Mouse (Mus musculus) heart, adult 2 months (tissue): ENCODE data around the gene Arf4. TPM values are rescaled to one million over a fixed set of nuclear protein-coding genes. Genes with fewer than 3 reads are reported as not detected.

ENCODE experiments used
- DNase-seq, 2 experiments: peaks; one replicate each; pipeline ENCODE4 v3.0.0; 2021
- H3K27ac ChIP-seq: fragments of 200-600 bp; 2 replicates; pipeline ENCODE4 v1.8.1; 2022
- H3K27me3 ChIP-seq: fragments of 200-500 bp; 2 replicates; pipeline ENCODE4 v1.6.1; 2012; ENCODE audit warnings: mild to moderate bottlenecking, low read length, inconsistent platforms, mixed read lengths; ENCODE audit not compliant: control insufficient read depth, insufficient read depth
- H3K36me3 ChIP-seq: fragments of 200-500 bp; 2 replicates; pipeline ENCODE4 v1.6.1; 2012; ENCODE audit warnings: low read length, inconsistent platforms; ENCODE audit not compliant: control insufficient read depth, insufficient read depth
- H3K4me1 ChIP-seq: fragments of 200-500 bp; 2 replicates; pipeline ENCODE4 v1.6.1; 2011; ENCODE audit warnings: low read length; ENCODE audit not compliant: control insufficient read depth, insufficient read depth
- H3K4me3 ChIP-seq: fragments of 200-600 bp; 2 replicates; pipeline ENCODE4 v1.8.1; 2022
- H3K79me2 ChIP-seq: fragments of 200-500 bp; replicated peaks from 2 replicates; pipeline ENCODE4 v1.6.1; 2012; ENCODE audit warnings: mild to moderate bottlenecking, inconsistent platforms, low read length, moderate library complexity, mixed read lengths; ENCODE audit not compliant: control insufficient read depth, insufficient read depth
- H3K9ac ChIP-seq: fragments of 200-500 bp; 2 replicates; pipeline ENCODE4 v1.6.1; 2012; ENCODE audit warnings: low read depth, mild to moderate bottlenecking, control low read depth, inconsistent platforms, low read length, mixed read lengths
- CTCF ChIP-seq: fragments of 200-600 bp; IDR thresholded peaks from 2 replicates; pipeline ENCODE4 v1.8.1; 2022; ENCODE audit warnings: antibody characterized with exemption, mild to moderate bottlenecking, moderate library complexity
- EP300 ChIP-seq: fragments of 200-500 bp; IDR thresholded peaks from 2 replicates; pipeline ENCODE4 v1.6.1; 2011; ENCODE audit warnings: low read depth, low read length, control low read depth; ENCODE audit not compliant: insufficient read depth
- POLR2A ChIP-seq: fragments of 200-500 bp; IDR thresholded peaks from 2 replicates; pipeline ENCODE4 v1.6.1; 2011; ENCODE audit warnings: mild to moderate bottlenecking, low read depth, low read length, control low read depth; ENCODE audit not compliant: insufficient read depth
- whole genome bisulfite sequencing: fragments of 180-500 bp; shearing (Covaris S2); methylation state at CpG from one replicate; pipeline ENCODE4 v1.1.7; 2018; 5-methylcytosine and 5-hydroxymethylcytosine counted together
- intact Hi-C: fragments of 180-260 bp; cut with DNase I; formaldehyde crosslinking; loops from one replicate; pipeline ENCODE4 v1.15.1; 2025
- long read RNA-seq: library from polyadenylated mRNA; stranded (forward); transcript quantifications from one replicate; pipeline ENCODE4 v2.0.0, GENCODE M21; 2021
- polyA plus RNA-seq: library from polyadenylated mRNA; depleted of rRNA; stranded (reverse); fragments of >200 nt; gene quantifications from 2 replicates; pipeline ENCODE4 v1.2.3, GENCODE M21; 2012; rRNA removed
- total RNA-seq, 2 experiments: library from RNA; stranded (reverse); gene quantifications; 2 replicates each; pipeline ENCODE4 v1.2.3; 2021

The Arf4 gene
- 10 to 100 TPM; 73.1 to 73.2 TPM for total RNA-seq
- polyA plus RNA-seq = 55.7 and 62.2 TPM in 2 replicates
- long read RNA-seq, transcript Arf4-201 (6 exons, 2,165 nt) = major isoform, 74 of 76 reads
- long read RNA-seq, partial matches to known transcripts = 0 of 76 reads
- long read RNA-seq, other reads (novel, unspliced or antisense) = 2 of 76 reads

- Histone ChIP-seq H3K4me3 (peak within 1 kb of the TSS; percentile 95), H3K4me1 (peaks cover 8% of the 10 kb centered on the region), H3K27ac (peak within 1 kb of the TSS; percentile 98), H3K36me3 (peaks cover 17% of the 10 kb centered on the region), H3K79me2 (no peaks in the 10 kb centered on the region), H3K9ac (peak within 1 kb of the TSS; percentile 81), H3K27me3 (no peaks in the 10 kb centered on the region)
- peak; percentile 98 to 99 for DNase-seq
- WGBS = under 1% methylated on average over 82 of the region's 83 CpGs
- peak; percentile 96 for TF ChIP-seq EP300
- TF ChIP-seq CTCF = no peak
- TF ChIP-seq POLR2A = peak; percentile 97
- intact Hi-C loops = loop anchor here (1.0 to 2.0 kb wide), 3 partner anchors 31 to 103 kb away; partner anchors contain the start of genes Pde12 and Slmap
Observed at GRCm38 (mm10) chr14:26637851-26638707, at the start of gene Arf4. Gene Arf4 (plus strand): TSS chr14:26638074.

GRCm38 (mm10) chr14:26591353-26591752, 46.5 kb upstream of the Arf4 start:
- no peak for DNase-seq
- Histone ChIP-seq H3K9ac (no peak overlapping the region), H3K27me3 (no peaks in the 10 kb centered on the region), H3K4me3 (no peak overlapping the region), H3K36me3 (peaks cover 20% of the 10 kb centered on the region), H3K79me2 (peaks cover 4% of the 10 kb centered on the region), H3K27ac (no peak overlapping the region), H3K4me1 (peaks cover 5% of the 10 kb centered on the region)
- TF ChIP-seq POLR2A (no peak), EP300 (no peak), CTCF (no peak)
- intact Hi-C loops = no loop called here

- intact Hi-C loops = no loop called here
- Histone ChIP-seq H3K4me1 (peaks cover 2% of the 10 kb centered on the region), H3K9ac (no peak overlapping the region), H3K4me3 (no peak overlapping the region), H3K36me3 (peaks cover 9% of the 10 kb centered on the region), H3K27ac (no peak overlapping the region), H3K27me3 (no peaks in the 10 kb centered on the region), H3K79me2 (peaks cover 4% of the 10 kb centered on the region)
- 73% methylated on average over 2 of the region's 2 CpGs for WGBS
- no peak for DNase-seq
- TF ChIP-seq CTCF = no peak
- no peak for TF ChIP-seq EP300
- TF ChIP-seq POLR2A = no peak
Observed at GRCm38 (mm10) chr14:26593281-26593895, 44.5 kb upstream of the Arf4 start.

- Histone ChIP-seq H3K79me2 (peaks cover 3% of the 10 kb centered on the region), H3K36me3 (peaks cover 6% of the 10 kb centered on the region), H3K4me1 (no peaks in the 10 kb centered on the region), H3K27ac (no peak overlapping the region), H3K27me3 (no peaks in the 10 kb centered on the region), H3K4me3 (no peak overlapping the region), H3K9ac (no peak overlapping the region)
- intact Hi-C loops = no loop called here
- DNase-seq = no peak
- 88% methylated on average over 7 of the region's 7 CpGs for WGBS
- TF ChIP-seq CTCF (no peak), EP300 (no peak), POLR2A (no peak)
Observed at GRCm38 (mm10) chr14:26595167-26595566, 42.7 kb upstream of the Arf4 start.

GRCm38 (mm10) chr14:26595695-26596365, 42.0 kb upstream of the Arf4 start:
- intact Hi-C loops = no loop called here
- WGBS = 34% methylated on average over 5 of the region's 5 CpGs
- TF ChIP-seq EP300 (no peak), POLR2A (no peak), CTCF (no peak)

More at GRCm38 (mm10) chr14:26595695-26596365, 42.0 kb upstream of the Arf4 start:
- Histone ChIP-seq H3K36me3 (peaks cover 6% of the 10 kb centered on the region), H3K4me1 (no peaks in the 10 kb centered on the region), H3K27me3 (no peaks in the 10 kb centered on the region), H3K27ac (no peak overlapping the region), H3K9ac (no peak overlapping the region), H3K4me3 (no peak overlapping the region), H3K79me2 (peaks cover 3% of the 10 kb centered on the region)
- DNase-seq = no peak
